Mouse (Mus musculus) cerebellum, adult (tissue): Measurements from ENCODE around the gene Lin54.

Experiments used
- ATAC-seq: cut with Nextera tagmentation; 2 replicates; pipeline ENCODE4 v1.9.2; 2017; ENCODE audit warnings: mild to moderate bottlenecking, moderate library complexity, mixed read lengths; ENCODE audit not compliant: insufficient number of reproducible peaks, low FRiP score, low TSS enrichment

Lin54 gene

GRCm38 (mm10) chr5:100491704-100492103 is 8.7 kb downstream of the Lin54 start:
- ATAC-seq: no peak

GRCm38 (mm10) chr5:100489340-100489739 is 11.1 kb downstream of the Lin54 start:
- no peak for ATAC-seq

- no peak for ATAC-seq
Observed at GRCm38 (mm10) chr5:100488231-100488630, 12.2 kb downstream of the Lin54 start.

GRCm38 (mm10) chr5:100487120-100487519 is 13.3 kb downstream of the Lin54 start:
- ATAC-seq: no peak

GRCm38 (mm10) chr5:100483569-100483968 is 16.9 kb downstream of the Lin54 start:
- ATAC-seq: no peak

GRCm38 (mm10) chr5:100477604-100478003 is 22.8 kb downstream of the Lin54 start:
- ATAC-seq: no peak

GRCm38 (mm10) chr5:100476328-100476727 is 24.1 kb downstream of the Lin54 start:
- ATAC-seq: no peak

GRCm38 (mm10) chr5:100467336-100467735 is 33.1 kb downstream of the Lin54 start:
- ATAC-seq: no peak

- no peak for ATAC-seq
Observed at GRCm38 (mm10) chr5:100466624-100467023, 33.8 kb downstream of the Lin54 start.

GRCm38 (mm10) chr5:100462374-100462773 is 38.1 kb downstream of the Lin54 start:
- ATAC-seq: no peak

GRCm38 (mm10) chr5:100461526-100461925 is 38.9 kb downstream of the Lin54 start:
- no peak for ATAC-seq

GRCm38 (mm10) chr5:100459468-100459867 is 41.0 kb downstream of the Lin54 start:
- no peak for ATAC-seq

- no peak for ATAC-seq
Observed at GRCm38 (mm10) chr5:100451871-100452270, 48.6 kb downstream of the Lin54 start.

GRCm38 (mm10) chr5:100438796-100439195 is 61.6 kb downstream of the Lin54 start:
- no peak for ATAC-seq

GRCm38 (mm10) chr5:100437917-100438316 is 62.5 kb downstream of the Lin54 start:
- no peak for ATAC-seq

GRCm38 (mm10) chr5:100437086-100437485 is 63.4 kb downstream of the Lin54 start:
- ATAC-seq: no peak

- ATAC-seq: no peak
Observed at GRCm38 (mm10) chr5:100430966-100431365, 69.5 kb downstream of the Lin54 start.

GRCm38 (mm10) chr5:100430076-100430390 is 70.4 kb downstream of the Lin54 start:
- ATAC-seq: no peak

- peak; percentile 100 for ATAC-seq
Observed at GRCm38 (mm10) chr5:100429344-100430075, 70.9 kb downstream of the Lin54 start.

GRCm38 (mm10) chr5:100428734-100429343 is 71.6 kb downstream of the Lin54 start:
- ATAC-seq: peak; percentile 28

GRCm38 (mm10) chr5:100428031-100428733 is 72.3 kb downstream of the Lin54 start:
- no peak for ATAC-seq

GRCm38 (mm10) chr5:100427276-100427675 is 73.2 kb downstream of the Lin54 start:
- no peak for ATAC-seq
